8 mouse cellular contexts compared by ENCODE assay signal in genomic region chr10:127041274-127041766, GRCm38 (mm10). TPM values are rescaled to one million over a fixed set of nuclear protein-coding genes. Genes with fewer than 3 reads are reported as not detected.
DNase-seq lines count a peak whose midpoint lies in the region; ATAC-seq lines count a peak whose summit lies in the region.

Mettl1 (plus strand) TSS chr10:127041414.
Eef1akmt3 (minus strand) TSS chr10:127041513.

- H3K27ac ChIP-seq in forebrain, embryonic 10.5 days = peak within 1 kb of the TSS; percentile 93
- peak within 1 kb of the TSS; percentile 67 for H3K27ac ChIP-seq in hindbrain, embryonic 16.5 days (ENCODE audit: low read depth, low read length)
- peak within 1 kb of the TSS; percentile 46; the same call in 1 of the 2 replicates for H3K27ac ChIP-seq in liver, embryonic 16.5 days (ENCODE audit: low read length)
- no peak within 1 kb of the TSS for H3K27ac ChIP-seq in neural tube, embryonic 14.5 days (ENCODE audit: low read depth, low read length)

- no peaks in the 10 kb centered on the region for H3K9me3 ChIP-seq in forebrain, embryonic 10.5 days
- no peaks in the 10 kb centered on the region for H3K9me3 ChIP-seq in hindbrain, embryonic 16.5 days (ENCODE audit: control insufficient read depth, low read length)
- no peaks in the 10 kb centered on the region for H3K9me3 ChIP-seq in liver, embryonic 16.5 days (replicated peaks; ENCODE audit: control insufficient read depth, low read length)
- H3K9me3 ChIP-seq in neural tube, embryonic 14.5 days (ENCODE audit: control insufficient read depth, low read length) = no peaks in the 10 kb centered on the region

- peak within 1 kb of the TSS; percentile 98 for H3K4me2 ChIP-seq in hindbrain, embryonic 16.5 days (ENCODE audit: low read length)
- H3K4me2 ChIP-seq in liver, embryonic 16.5 days (ENCODE audit: low read depth, low read length) = peak within 1 kb of the TSS; percentile 93
- peak within 1 kb of the TSS; percentile 97 for H3K4me2 ChIP-seq in neural tube, embryonic 14.5 days (ENCODE audit: low read depth, low read length)

- peak; percentile 34 for ATAC-seq in activated CD4-positive, CD25-positive, alpha-beta regulatory T cell, adult 4 months
- ATAC-seq in hindbrain, embryonic 16.5 days = peak; percentile 76
- ATAC-seq in liver, embryonic 16.5 days (ENCODE audit: low read depth) = peak; percentile 52
- peak; percentile 77 for ATAC-seq in neural tube, embryonic 14.5 days (ENCODE audit: low read depth)

- H3K4me1 ChIP-seq in forebrain, embryonic 10.5 days = peaks cover 30% of the 10 kb centered on the region
- peaks cover 13% of the 10 kb centered on the region for H3K4me1 ChIP-seq in hindbrain, embryonic 16.5 days (ENCODE audit: control insufficient read depth, insufficient read depth, low read depth, low read length)
- peaks cover 17% of the 10 kb centered on the region for H3K4me1 ChIP-seq in liver, embryonic 16.5 days (ENCODE audit: control insufficient read depth, low read depth, low read length)
- H3K4me1 ChIP-seq in neural tube, embryonic 14.5 days (ENCODE audit: control insufficient read depth, insufficient read depth, low read length) = peaks cover 12% of the 10 kb centered on the region; the same call in 1 of the 2 replicates

- H3K27me3 ChIP-seq in forebrain, embryonic 10.5 days (ENCODE audit: poor library complexity, severe bottlenecking) = peaks cover 21% of the 10 kb centered on the region
- peaks cover 4% of the 10 kb centered on the region for H3K27me3 ChIP-seq in hindbrain, embryonic 16.5 days (replicated peaks; ENCODE audit: control insufficient read depth, insufficient read depth, low read length)
- peaks cover 28% of the 10 kb centered on the region for H3K27me3 ChIP-seq in liver, embryonic 16.5 days (ENCODE audit: control insufficient read depth, insufficient read depth, low read depth, low read length)
- peaks cover 4% of the 10 kb centered on the region; the same call in 1 of the 2 replicates for H3K27me3 ChIP-seq in neural tube, embryonic 14.5 days (ENCODE audit: control insufficient read depth, insufficient read depth, low read length)

- H3K4me3 ChIP-seq in forebrain, embryonic 10.5 days = peak within 1 kb of the TSS; percentile 96
- peak within 1 kb of the TSS; percentile 96 for H3K4me3 ChIP-seq in hindbrain, embryonic 16.5 days (ENCODE audit: low read length)
- peak within 1 kb of the TSS; percentile 81 for H3K4me3 ChIP-seq in liver, embryonic 16.5 days (ENCODE audit: low read depth, low read length)
- H3K4me3 ChIP-seq in neural tube, embryonic 14.5 days (ENCODE audit: low read depth, low read length) = peak within 1 kb of the TSS; percentile 81

- peaks cover 32% of the 10 kb centered on the region for H3K36me3 ChIP-seq in forebrain, embryonic 10.5 days (replicated peaks)
- H3K36me3 ChIP-seq in hindbrain, embryonic 16.5 days (ENCODE audit: control insufficient read depth, insufficient read depth, low read length) = 0 out of 2 replicates have a peak, but pooled peaks cover 4% of the 10 kb centered on the region
- no peaks in the 10 kb centered on the region for H3K36me3 ChIP-seq in liver, embryonic 16.5 days (ENCODE audit: control insufficient read depth, insufficient read depth)
- H3K36me3 ChIP-seq in neural tube, embryonic 14.5 days (ENCODE audit: control insufficient read depth, insufficient read depth, low read length) = no peaks in the 10 kb centered on the region

- DNase-seq in retina, embryonic 14.5 days (ENCODE audit: low spot score) = peak; percentile 52
- no peak for DNase-seq in retina, postnatal 1 day
- DNase-seq in forebrain, embryonic 10.5 days (ENCODE audit: extremely low spot score, low spot score) = no peak
- no peak for DNase-seq in right cerebral cortex, postnatal 14 days

- WGBS in forebrain, embryonic 10.5 days = under 1% methylated on average over 28 of the region's 28 CpGs
- 0% methylated on average over 23 of the region's 28 CpGs for WGBS in hindbrain, embryonic 16.5 days
- WGBS in liver, embryonic 16.5 days (ENCODE audit: insufficient replicate concordance) = 1% methylated on average over 28 of the region's 28 CpGs
- WGBS in neural tube, embryonic 14.5 days = under 1% methylated on average over 28 of the region's 28 CpGs

- peak within 1 kb of the TSS; percentile 70 for H3K9ac ChIP-seq in hindbrain, embryonic 16.5 days (ENCODE audit: low read depth, low read length)
- H3K9ac ChIP-seq in liver, embryonic 16.5 days (ENCODE audit: low read depth, low read length) = peak within 1 kb of the TSS; percentile 63
- H3K9ac ChIP-seq in neural tube, embryonic 14.5 days (replicated peaks; ENCODE audit: low read depth, low read length) = peak within 1 kb of the TSS; percentile 57

RNA-seq across cellular contexts. Expression of gene Mettl1, which starts in this region (rescaled TPM):
- 10 to 100 TPM; 19.8 to 23.9 TPM for polyA plus RNA-seq in activated CD4-positive, CD25-positive, alpha-beta regulatory T cell, adult 4 months (2017; shearing (Covaris generic))
- 62.1 and 65.2 TPM in 2 replicates for polyA plus RNA-seq in forebrain, embryonic 10.5 days (2016; fragmentation: Nextera tagmentation; extraction: Ambion mirVana)
- polyA plus RNA-seq in hindbrain, embryonic 16.5 days (2015; fragmentation: Nextera tagmentation; extraction: Ambion mirVana) = 23.2 and 24.2 TPM in 2 replicates
- polyA plus RNA-seq in liver, embryonic 16.5 days (2015; fragmentation: Nextera tagmentation; extraction: Ambion mirVana) = 13.4 and 13.5 TPM in 2 replicates
- polyA plus RNA-seq in neural tube, embryonic 14.5 days (2014; fragmentation: Nextera tagmentation; extraction: Ambion mirVana) = 24.1 and 24.6 TPM in 2 replicates

RNA-seq across cellular contexts. Expression of gene Eef1akmt3, which starts in this region (rescaled TPM):
- polyA plus RNA-seq in activated CD4-positive, CD25-positive, alpha-beta regulatory T cell, adult 4 months (2017; shearing (Covaris generic)) = under 1 TPM in 1 of 2 experiments, not detected in 1; 0.52 TPM
- polyA plus RNA-seq in forebrain, embryonic 10.5 days (2016; fragmentation: Nextera tagmentation; extraction: Ambion mirVana) = 0.18 and 0.21 TPM in 2 replicates
- polyA plus RNA-seq in hindbrain, embryonic 16.5 days (2015; fragmentation: Nextera tagmentation; extraction: Ambion mirVana) = 0.23 and 0.31 TPM in 2 replicates
- polyA plus RNA-seq in liver, embryonic 16.5 days (2015; fragmentation: Nextera tagmentation; extraction: Ambion mirVana) = 0.09 and 0.21 TPM in 2 replicates
- 0.15 and 0.21 TPM in 2 replicates for polyA plus RNA-seq in neural tube, embryonic 14.5 days (2014; fragmentation: Nextera tagmentation; extraction: Ambion mirVana)
